Mouse (Mus musculus) CH12F3 (cell line): ENCODE data around the gene Mrpl55.

Experiments
- in situ Hi-C: fragments of 300-500 bp; cut with MboI; formaldehyde crosslinking; loops from 2 replicates; pipeline ENCODE4 v1.14.3; 2020; ENCODE audit warnings: low sequenced_read_pairs

The Mrpl55 gene

DNA sequence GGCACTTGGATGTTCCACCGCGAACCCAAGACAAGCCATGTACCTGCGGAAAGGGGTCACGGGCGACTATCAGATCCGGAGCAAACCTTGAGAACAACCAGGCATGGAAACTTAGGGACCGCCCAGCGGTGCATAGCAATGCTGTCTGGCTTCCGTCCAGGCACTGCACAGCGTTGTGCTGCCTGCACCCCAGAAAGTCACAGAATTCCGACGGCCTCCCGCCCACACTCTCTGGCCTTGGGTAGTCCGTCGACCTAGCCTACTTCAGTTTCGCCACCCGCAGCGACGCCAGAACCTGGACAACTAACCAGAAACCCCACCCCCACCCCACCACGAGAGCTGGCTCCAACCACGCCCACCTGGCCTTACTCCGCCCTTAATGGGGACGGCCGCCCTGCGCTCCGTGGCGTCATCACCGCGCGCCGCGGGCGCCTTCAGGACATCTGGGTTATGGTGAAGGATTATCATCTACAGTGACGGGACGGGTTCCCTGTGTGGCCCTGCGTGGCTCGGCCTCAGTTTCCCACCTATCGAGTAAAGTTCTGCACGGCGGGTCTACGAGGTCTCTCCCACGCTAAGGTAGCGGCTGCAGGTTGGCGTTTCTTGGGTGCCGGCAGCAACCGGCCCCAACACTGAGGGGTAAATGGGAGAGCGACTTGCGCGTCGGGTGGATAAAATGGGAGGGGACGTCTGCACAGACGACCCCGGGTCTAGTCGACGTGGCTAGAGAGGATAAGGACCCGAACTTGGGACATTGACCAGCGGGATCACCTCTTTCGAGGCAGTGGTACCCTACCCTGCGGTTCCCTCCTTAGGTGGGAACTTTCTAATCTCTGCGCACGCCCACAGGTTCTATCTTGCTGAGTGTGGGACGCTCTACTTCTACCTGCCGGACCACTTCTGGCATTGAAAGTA is at the start of gene Mrpl55:
Mrpl55 (plus strand) TSS at position 406 of the 915 bp plus-strand sequence.
- in situ Hi-C loops, result no loop called here

DNA sequence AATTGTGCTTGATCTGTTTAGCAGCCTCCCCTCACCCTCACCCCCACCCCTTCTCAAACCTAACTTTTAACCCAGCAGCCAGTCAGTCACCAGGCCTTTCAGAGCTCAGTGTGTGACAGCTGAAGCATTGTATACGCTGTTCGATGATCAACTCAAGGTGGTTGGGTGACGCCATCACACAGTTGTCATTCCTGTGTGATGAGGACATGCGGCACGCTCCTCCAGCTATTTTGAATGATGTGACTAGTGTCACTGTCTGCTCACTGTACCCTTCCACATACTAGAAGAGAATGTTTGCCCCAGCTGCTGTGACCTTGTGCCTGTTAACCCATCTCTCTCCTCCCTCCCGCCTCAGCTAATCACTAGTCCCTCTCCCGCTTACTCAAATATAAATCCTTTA is 48.1 kb upstream of the Mrpl55 start:
- in situ Hi-C loops, result no loop called here

DNA sequence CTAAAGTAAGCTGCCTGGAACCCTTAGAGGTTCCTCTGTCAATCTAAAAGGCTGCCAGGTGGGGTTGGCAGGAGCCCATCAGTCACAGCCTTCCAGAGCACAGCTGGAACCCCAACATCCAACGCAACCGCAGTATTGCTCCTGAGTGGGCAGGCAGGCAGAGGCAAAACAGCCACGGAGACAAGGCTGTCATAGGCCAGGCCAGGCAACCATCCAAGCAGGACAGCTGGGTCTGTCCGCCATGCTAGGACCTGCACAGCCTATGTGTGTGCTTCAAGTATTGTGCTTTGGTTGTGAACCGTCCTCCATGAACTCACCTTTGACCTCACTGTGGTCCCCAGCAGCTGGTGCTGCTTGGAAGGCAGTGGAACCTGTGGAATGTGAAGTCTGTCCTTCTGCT is 46.4 kb upstream of the Mrpl55 start:
- in situ Hi-C loops, result no loop called here

DNA sequence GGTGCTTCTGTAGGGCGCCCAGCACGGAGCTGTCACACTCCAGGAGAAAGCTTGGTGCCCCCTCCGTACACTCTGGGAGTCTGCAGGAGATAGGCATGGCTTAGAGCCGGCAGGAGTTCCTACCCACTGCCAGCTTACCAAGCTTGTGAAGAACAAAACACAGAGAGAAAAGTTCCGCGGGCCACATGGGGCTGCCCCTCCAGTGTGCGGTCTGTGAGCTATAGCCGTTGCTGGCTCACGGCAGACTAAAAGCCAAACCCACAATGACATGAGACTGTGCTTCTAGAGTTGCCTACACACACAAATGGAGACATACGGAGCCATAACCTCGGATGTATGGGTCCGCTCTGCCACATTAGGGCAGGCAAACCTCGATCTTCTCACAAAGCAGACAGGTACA is 43.2 kb upstream of the Mrpl55 start:
- in situ Hi-C loops, result no loop called here

DNA sequence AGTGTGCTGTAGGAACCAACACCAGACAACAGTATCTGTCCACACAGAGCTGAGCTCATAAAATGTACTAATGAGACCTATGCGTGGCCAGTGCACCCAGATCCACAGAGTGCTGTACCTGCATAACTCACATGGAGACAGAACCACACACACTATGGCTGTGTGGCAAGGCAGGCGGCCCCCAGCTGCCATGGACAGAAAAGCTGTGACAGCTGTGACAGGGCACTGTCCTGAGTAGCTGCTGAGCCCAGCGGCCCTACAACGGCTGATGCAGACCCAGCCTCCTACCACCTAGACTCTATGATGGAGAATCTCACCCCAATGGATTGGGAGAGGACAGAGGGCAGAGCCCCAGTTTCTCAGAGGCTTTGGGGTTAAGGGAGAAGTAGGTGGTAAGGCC is 42.7 kb upstream of the Mrpl55 start:
- in situ Hi-C loops, result no loop called here

DNA sequence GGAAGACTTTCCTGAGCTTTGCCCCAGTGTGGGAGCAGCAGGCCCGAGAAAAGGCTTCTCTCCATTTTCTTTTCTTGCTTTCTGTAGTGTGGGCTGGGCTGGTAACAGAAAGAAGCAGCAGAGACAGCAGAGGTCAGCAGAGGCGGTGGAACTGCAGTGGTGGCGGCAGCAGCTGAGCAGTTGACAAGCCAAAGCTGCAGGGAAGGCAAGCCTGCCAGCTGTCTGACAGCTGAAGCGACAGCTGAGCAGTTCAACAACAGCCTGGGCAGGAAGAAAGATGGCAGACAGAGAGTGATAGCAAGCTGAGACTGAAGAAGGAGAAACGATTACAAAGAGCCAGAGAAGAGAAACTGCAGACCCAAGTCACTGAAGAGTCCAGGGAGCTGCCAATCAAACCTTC is 40.9 kb upstream of the Mrpl55 start:
- in situ Hi-C loops, result no loop called here

DNA sequence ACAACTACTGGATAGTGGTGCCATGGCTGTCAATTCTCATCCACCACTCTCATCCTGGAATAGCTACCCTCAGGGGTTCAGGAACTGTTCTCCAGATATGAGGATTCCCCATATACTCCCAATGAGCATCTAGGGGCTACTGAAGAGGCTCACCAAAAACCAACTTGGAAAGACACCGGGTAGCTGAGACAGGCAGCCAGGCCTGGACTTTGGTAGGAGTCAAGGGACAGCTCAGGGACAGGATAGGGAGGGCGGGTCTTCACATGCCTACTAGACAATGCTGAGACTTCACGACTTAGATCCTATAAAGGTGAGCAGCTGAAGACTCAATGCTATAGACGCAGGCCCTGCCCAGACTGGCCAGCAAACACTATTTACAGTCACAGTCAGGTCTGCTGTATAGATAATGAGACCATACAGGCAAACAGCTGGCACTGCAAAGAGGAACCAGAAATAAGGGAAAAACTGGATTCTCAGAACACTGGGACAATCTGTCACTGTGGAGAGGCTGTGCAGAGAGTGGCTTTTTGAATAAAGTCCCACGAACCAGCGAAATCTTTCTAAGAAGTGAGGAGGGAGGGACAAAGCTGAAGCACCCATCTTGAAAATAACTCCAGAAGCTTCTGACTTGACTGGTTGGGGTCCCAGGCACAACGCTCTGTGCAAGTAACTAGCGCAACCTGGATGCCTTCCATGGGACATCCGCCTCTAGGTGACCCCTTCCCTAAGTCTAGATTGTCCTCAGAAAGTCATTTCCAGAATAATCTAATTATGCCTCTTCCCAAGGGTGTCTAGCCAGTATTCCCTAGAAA is 39.6 kb upstream of the Mrpl55 start:
- in situ Hi-C loops, result no loop called here

DNA sequence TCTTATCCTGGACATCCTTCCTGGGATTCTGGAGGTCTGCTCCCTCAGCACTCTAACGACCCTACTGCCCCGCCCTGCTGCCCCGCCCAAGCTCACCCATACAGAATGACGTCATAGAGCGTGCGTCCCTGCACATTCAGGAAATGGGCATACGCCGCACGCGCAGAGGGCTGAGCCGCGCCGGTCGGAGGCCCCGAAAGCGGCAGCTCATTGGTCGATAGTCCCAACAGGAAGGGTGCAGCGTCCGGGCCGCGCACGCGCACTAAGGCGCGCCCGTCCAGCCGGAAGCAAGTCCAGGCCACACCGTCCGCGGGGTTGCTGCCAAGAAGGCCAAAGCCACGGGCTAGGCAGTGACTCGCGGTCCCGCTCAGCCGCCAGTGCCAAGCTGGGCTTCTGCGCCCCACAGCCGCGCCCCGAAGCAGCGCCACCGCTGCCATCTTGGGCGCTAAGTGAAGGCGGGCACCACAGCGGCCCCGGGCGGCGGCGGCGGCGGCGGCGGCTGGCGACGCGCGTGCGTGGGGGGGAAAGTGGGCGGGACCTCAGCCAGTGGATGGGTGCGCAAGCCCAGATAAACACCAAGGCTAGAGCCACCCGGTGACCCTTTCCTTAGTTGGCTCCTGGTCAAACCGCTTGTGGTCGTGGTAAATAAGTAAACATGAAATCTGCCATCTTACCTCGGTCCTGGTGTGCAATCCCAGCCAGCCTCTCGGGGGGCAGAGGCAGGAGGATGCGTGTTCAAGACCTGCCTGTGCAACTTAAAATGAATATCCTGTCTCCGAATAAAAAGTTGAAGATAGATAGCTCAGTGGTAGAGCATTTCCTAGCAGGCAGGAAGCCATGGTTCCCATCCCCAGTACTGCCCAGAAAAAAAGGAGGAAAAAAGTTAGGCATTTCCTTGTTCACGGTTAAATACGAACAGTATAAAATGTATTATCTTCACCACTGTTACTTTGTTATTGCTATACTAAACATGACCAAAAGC is 38.7 kb upstream of the Mrpl55 start, which contains the start of gene Iba57:
Iba57 (minus strand) TSS at position 485 of the 982 bp plus-strand sequence.
- in situ Hi-C loops, result no loop called here

DNA sequence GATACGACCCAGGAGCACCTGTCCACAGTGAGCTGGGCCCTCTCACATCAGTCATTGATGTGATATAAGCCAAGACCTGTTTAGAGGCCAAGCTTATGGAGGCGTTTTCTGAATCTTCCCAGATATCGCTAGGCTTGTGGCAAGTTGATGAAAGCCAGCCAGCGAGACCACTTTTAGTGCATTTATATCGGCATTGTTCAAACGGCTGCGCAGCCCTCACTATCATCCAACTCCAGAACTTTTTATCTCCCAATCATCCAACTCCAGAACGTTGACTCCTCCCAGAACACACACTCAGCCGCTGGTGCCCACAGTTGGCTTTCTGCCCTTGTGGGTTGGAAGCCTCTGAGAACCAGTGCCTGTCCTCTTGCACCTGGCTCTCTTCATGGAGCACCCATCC is 37.9 kb upstream of the Mrpl55 start:
- in situ Hi-C loops, result no loop called here

DNA sequence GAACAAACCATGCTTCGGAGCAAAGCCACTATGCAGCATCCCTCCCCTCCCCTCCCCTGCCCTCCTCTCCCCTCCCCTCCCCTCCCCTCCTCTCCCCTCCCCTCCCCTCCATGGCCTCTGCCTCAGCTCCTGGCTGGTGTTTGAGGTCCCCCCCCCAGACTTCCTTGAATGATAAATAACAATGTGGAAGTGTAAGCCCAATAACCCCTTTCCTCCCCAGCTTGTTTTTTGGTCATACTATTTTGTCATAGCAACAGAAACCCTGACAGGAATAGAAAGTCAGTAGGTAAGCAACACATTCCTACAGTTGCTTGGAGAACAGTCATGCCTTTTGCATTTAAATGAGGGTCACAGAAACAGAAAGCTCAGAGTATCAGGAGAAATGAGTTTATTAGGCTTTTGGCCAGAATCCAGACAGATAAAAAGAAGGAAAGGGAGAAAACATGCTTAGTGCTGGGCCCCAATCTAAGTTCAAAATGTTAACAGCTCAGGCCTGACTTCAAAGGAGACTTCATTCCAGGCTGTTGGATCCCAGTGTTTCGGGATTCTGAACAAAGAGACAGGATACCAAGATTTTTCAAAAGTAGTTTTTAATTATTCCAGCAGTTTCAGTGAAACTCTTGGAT is 36.6 kb upstream of the Mrpl55 start:
- in situ Hi-C loops, result no loop called here

DNA sequence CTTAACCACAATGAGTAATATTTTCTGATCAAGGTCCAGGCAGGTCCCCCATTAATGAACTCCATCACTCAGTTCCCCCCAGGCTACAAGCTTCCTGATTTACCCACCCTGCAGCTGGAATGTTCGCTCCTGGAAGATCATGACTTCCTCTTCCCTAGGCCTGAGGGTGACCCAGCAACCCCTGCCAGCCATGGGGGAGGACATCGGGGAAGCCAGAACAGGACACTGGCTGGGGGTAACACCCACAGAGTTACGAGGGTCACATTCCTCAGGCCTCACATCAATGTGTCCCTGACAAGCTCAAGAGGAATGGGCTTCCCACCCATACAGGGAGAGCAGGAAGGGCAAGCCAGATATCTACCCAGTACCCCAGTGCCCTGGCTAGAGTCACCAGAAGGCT is 32.5 kb upstream of the Mrpl55 start:
- in situ Hi-C loops, result no loop called here

DNA sequence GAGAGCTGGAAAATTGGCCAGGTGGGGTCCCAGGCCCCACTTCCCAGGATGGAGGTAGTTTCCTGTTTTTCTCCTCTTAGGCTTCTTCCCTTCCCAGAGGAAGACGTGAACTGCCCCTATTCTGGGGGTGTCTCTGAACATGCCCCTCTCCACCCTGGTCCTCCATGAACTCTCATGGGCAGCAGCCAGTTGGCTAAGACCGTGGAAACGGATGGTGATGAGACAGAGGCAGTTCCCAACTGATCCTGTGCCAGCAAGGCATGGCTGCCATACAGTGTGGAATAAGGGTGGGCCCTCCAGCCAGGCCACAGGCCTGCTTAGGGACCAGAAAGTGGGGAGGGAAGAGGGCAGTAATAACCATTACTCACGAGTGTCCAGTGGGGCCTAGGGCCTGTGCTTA is 31.7 kb upstream of the Mrpl55 start:
- in situ Hi-C loops, result no loop called here

DNA sequence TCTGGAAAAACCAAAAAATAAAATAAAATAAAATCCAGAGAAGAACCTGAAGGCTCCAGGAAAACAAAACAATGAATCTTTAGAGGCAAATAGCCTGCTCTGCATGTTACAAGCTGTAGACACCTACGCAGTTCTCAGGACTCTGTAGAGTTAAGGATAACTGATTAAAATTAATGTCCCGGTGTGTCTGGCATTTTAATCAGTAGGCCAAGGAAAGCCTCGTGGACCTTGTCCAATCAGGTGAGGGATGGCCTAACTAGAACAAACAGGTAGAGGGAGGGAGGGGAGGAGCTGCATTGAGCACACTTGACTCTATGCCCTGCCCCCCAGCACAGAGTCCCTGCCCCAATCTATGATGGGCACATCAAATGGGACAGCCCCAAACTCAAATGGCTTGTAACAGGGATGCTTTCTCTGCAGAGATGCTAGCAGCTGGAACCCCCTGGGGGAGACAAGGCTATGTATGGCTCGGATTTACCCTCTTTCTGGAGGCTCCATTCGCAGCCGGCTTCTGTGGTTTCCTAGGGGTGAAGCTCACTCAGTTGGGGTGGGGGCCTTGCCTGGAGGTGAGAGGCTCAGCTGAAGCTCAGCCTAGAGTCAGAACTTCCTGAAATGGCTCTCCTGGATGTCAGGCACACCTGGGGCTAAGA is 28.0 kb upstream of the Mrpl55 start:
- in situ Hi-C loops, result no loop called here

DNA sequence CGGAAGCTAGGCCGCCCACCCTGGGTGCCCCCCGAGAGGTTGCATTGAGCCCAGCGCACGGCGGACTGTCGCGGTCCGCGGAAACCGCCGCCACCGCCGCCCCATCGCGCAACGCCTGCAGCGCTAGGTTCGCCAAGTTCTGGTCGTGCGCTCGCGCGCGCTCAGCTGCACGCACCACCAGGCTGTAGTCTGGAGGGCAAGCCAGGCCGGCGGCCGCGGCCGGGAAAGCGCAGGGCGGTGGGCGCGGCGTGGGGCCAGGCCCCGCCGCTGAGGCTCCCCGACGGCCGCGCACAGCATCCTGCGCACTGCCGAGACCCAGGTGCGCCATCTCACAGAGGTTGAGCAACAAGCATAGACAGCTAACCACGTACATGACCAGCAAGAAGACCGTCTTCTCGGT is 25.8 kb upstream of the Mrpl55 start:
- in situ Hi-C loops, result no loop called here

DNA sequence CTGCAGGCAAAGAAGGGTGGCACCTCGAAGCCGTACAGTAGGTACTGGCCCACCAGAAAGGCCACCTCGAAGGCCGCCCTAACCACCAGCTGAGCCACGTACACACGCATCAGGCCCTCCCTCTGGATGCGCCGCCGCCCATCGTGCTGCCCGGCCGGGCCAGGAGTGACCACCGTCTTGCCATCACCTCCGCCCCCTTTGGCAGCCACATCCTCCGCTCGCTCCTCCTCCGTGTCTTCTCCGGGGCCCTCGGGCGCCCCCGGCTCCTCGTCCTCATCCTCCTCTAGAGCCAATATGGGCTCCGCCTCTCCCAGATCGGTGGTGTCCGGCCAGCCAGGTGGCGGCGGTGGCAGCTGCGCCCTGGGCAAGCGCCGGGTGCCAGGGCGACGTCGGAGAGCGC is 25.4 kb upstream of the Mrpl55 start:
- in situ Hi-C loops, result no loop called here

DNA sequence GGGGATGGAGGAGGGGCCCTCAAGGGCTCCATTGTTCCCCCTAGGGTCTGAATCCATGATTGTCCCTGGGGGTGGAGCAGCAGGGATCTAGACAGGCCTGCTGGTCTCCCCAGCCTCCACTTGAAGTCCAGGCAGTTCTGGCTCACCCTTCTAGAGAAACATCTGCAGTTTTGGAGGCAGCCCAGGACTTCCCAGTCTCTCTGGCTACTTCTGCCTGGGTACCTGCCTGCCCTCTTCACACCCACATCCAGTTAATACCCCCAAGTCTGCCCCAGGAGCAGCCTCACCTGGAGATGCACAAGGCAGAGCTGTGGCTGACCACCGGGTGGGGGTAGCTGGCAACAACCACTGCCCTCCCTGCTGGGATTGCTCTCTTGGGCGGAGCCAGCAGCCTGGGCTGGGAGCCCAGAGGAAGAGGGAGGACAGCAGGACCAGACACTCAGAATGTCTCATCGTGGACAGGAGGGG is 19.4 kb upstream of the Mrpl55 start, which contains the start of gene Gjc2:
Gjc2 (minus strand) TSS at position 350 of the 468 bp plus-strand sequence.
- in situ Hi-C loops, result no loop called here

DNA sequence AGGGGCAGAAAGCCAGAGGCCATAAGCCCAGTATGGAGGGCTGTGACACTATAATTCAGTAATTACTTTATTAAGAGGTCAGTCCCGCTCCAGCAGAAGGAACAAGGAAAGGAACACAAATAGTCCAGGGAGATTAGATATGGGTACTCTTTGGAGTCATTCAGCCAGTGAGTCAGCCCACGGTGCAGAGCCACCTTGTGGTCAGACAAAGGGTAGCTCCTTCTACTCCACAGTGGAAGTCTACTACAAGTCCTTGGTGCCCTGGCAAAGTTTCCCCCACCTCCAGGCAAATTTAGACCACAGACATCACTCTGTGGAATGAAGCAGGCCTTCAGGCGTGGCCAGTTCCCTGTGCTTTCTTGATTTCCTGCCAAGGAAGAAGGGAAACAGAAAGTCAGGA is 18.5 kb upstream of the Mrpl55 start:
- in situ Hi-C loops, result no loop called here

DNA sequence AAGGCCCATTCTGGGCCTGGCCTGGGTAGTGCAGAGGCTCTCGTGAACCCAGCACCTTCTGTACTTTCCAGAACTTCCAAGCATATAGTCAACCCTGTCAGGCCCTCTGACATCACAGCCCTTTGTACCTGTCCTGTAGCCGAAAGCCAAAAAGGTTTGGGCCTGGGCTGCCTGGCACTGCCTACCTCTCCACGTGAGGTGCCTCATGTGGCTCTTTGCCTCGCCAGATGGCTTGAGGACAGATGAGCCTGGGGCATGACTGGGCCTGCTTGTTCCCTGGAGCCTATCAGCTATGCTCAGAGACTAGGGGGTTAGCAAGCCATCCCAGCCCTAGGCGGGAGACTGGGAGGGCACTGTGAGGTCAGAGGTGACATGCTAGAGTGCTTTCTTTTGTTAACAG is 16.8 kb upstream of the Mrpl55 start:
- in situ Hi-C loops, result no loop called here

DNA sequence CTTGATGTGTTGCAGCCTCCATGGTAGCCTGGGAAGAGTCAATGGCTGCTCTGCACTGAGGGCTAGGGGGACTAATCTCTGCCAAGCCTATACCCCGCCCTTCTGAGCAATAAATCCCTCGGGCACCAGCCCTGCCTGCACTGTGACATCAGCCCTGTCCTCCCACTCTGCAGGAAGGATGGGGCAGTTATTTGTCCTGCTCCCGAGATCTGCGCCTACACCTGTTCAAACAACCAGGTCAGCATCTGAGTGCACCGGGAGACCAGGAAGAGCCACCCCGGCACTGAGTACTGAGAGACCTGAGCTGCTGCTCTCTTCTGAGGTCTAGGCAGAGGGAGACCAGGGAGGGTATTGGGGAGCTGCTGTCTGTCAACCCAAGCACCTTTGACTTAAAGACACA is 14.6 kb upstream of the Mrpl55 start:
- in situ Hi-C loops, result no loop called here
